Mouse (Mus musculus) liver, embryonic 14.5 days (tissue): ENCODE measurements around the gene Zscan2. TPM values are rescaled to one million over a fixed set of nuclear protein-coding genes. Genes with fewer than 3 reads are reported as not detected.

Experiments used
- ATAC-seq: fragments of 200-750 bp; cut with Nextera tagmentation; 2 replicates; pipeline ENCODE4 v1.8.0; 2017; ENCODE audit warnings: moderate number of reproducible peaks, mild to moderate bottlenecking, moderate library complexity; ENCODE audit not compliant: insufficient read depth
- DNase-seq, 3 experiments: peaks; one replicate each; pipeline ENCODE4 v3.0.0-alpha.2; 2012 to 2013; ENCODE audit warnings: low read depth in 3 of 3, low spot score in 3 of 3
- H3K27ac ChIP-seq: fragments of 300-500 bp; sonication (generic); 2 replicates; pipeline ENCODE4 v1.5.1; 2014; ENCODE audit warnings: moderate library complexity, mild to moderate bottlenecking, control low read depth, inconsistent platforms
- H3K27me3 ChIP-seq: fragments of 300-500 bp; sonication (generic); 2 replicates; pipeline ENCODE4 v1.6.1; 2014; ENCODE audit warnings: mild to moderate bottlenecking, low read length, moderate library complexity; ENCODE audit not compliant: control insufficient read depth, insufficient read depth
- H3K36me3 ChIP-seq: fragments of 300-500 bp; sonication (generic); replicated peaks from 2 replicates; pipeline ENCODE4 v1.6.1; 2014; ENCODE audit warnings: low read depth; ENCODE audit not compliant: control insufficient read depth, insufficient read depth
- H3K4me1 ChIP-seq, 2 experiments: fragments of 200-500 bp in 1 of 2; fragments of 300-500 bp in 1 of 2; sonication (generic) in 1 of 2; replicated peaks; 2 replicates each; pipeline ENCODE4 v1.6.1; 2012 to 2014; ENCODE audit warnings: antibody characterized with exemption in 1 of 2, inconsistent platforms in 1 of 2, low read length in 1 of 2; ENCODE audit not compliant: control insufficient read depth in 2 of 2, insufficient read depth in 2 of 2
- H3K4me2 ChIP-seq: fragments of 300-500 bp; sonication (generic); 2 replicates; pipeline ENCODE4 v1.6.1; 2014; ENCODE audit warnings: low read depth, mild to moderate bottlenecking, control low read depth, moderate library complexity
- H3K4me3 ChIP-seq, 2 experiments: fragments of 200-500 bp in 1 of 2; fragments of 300-500 bp in 1 of 2; sonication (generic) in 1 of 2; 2 replicates each; pipeline ENCODE4 v1.5.1; 2012 to 2014; ENCODE audit warnings: low read depth in 2 of 2, low read length in 2 of 2, mild to moderate bottlenecking in 2 of 2, control low read depth in 1 of 2, inconsistent platforms in 1 of 2, moderate library complexity in 1 of 2; ENCODE audit not compliant: insufficient read depth in 1 of 2
- H3K9ac ChIP-seq: fragments of 300-500 bp; sonication (generic); replicated peaks from 2 replicates; pipeline ENCODE4 v1.6.1; 2014; ENCODE audit warnings: mild to moderate bottlenecking, control low read depth, moderate library complexity
- H3K9me3 ChIP-seq: fragments of 300-500 bp; sonication (generic); 2 replicates; pipeline ENCODE4 v1.6.1; 2016; ENCODE audit warnings: low read length, mixed read lengths; ENCODE audit not compliant: control insufficient read depth
- CTCF ChIP-seq: IDR thresholded peaks from 2 replicates; pipeline ENCODE4 v1.5.1; 2016; ENCODE audit warnings: antibody characterized with exemption, low read depth, control low read depth
- EP300 ChIP-seq: IDR thresholded peaks from 2 replicates; pipeline ENCODE4 v1.6.1; 2016; ENCODE audit warnings: antibody characterized with exemption, low read depth
- WGBS: fragments of 180-500 bp; shearing (Covaris S2); extraction: QIAGEN DNeasy Blood & Tissue Kit; methylation state at CpG from one replicate; pipeline ENCODE4 v1.1.7; 2014; ENCODE audit not compliant: insufficient replicate concordance; 5-methylcytosine and 5-hydroxymethylcytosine counted together
- polyA plus RNA-seq, 2 experiments: library from polyadenylated mRNA; depleted of rRNA in 1 of 2; stranded (reverse) in 1 of 2; unstranded in 1 of 2; fragments of >200 nt; fragmentation: Nextera tagmentation in 1 of 2; extraction: Ambion mirVana in 1 of 2; gene quantifications; 2 replicates each; pipeline versions ENCODE4 v1.2.1 to v1.2.3; 2012 to 2014

Zscan2 gene
- polyA plus RNA-seq, 2 experiments, result 0.08 to 1.3 TPM

DNA sequence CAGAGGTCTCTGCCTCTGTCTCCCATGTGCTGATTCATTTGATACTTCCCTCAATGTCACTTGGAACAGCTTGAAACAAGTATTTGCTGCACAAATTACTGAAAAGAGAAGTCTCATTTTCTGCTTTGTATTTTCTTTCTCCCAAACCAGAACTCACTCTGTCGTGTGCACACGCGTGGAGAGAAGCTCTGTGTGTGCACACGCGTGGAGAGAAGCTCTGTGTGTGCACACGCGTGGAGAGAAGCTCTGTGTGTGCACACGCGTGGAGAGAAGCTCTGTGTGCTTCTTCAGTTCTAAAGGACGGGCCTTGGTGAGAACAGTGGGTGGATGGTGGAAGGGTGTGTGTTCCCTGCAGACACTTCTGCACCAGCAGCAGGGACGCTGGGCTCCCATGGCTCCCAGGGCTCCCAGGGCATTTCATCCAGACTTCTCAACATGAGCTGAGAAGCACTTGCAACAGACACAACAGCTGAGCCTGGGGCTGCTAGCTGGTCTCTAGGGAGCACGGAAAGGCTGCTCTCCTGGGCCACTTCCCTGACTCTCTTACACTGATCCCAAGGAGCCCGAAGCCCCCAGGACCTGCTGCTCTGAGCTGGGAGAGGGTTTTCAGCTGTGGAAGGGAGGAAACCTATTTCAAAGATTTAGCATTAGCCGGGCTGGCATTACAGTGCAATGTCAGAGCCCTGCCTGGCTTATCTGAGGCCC lies 34.2 kb downstream of the Zscan2 start:
- no peak for TF ChIP-seq CTCF
- no peak for TF ChIP-seq EP300
- 82% methylated on average over 14 of the region's 14 CpGs for WGBS

DNA sequence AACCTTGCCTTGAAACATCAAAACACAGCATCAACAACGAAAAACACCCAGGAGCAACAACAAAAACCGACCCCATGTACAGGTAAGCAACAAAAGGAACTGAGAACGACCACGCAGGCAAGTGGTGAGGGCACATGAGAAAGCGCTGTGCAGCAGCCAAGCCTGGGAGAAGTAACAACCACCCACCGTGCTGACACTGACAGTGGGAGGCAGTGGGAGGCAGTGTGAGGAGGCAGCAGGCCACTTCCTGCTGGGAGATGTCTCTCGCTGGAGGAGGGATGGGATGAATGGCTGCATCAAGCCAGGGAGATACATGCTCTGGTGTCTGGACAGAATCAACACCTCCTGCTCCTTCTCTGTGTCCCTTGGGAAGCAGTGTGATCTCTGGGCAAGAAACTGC lies 36.4 kb downstream of the Zscan2 start:
- H3K27ac ChIP-seq, result no peak overlapping the region
- H3K9ac ChIP-seq, result no peak overlapping the region

More for the DNA sequence above, 34.2 kb downstream of the Zscan2 start:
- H3K4me1 ChIP-seq, result no peaks in the 10 kb centered on the region
- no peak for ATAC-seq
- H3K4me2 ChIP-seq, result no peak overlapping the region
- no peak for DNase-seq
- H3K27me3 ChIP-seq, result no peaks in the 10 kb centered on the region
- no peaks in the 10 kb centered on the region for H3K9me3 ChIP-seq
- peaks cover 35% of the 10 kb centered on the region for H3K36me3 ChIP-seq
- H3K4me3 ChIP-seq, result no peak overlapping the region
- no peak overlapping the region for H3K27ac ChIP-seq
- H3K9ac ChIP-seq, result no peak overlapping the region

DNA sequence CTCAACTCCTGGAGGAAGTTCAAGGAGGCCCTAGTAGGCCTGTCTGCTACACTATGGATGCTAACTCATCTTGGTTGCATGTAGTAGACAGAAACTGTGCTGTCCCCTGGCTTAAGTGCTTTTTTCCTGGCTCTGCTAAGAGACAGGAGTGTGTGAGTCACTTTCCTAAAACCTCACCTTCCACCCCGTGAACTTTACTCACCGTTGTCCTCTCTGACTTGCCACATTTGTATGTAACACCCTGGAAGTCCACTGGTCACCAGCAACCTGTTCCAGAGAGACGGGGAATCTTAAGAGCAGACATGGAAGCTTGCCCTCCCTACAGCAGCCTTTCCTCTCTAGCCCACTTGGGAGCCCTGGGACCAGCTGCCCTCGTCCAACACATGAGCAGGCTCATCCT lies 37.0 kb downstream of the Zscan2 start:
- Histone ChIP-seq H3K4me3 (no peak overlapping the region), H3K9me3 (no peaks in the 10 kb centered on the region), H3K4me2 (no peak overlapping the region), H3K9ac (no peak overlapping the region), H3K27me3 (no peaks in the 10 kb centered on the region), H3K27ac (no peak overlapping the region), H3K36me3 (peaks cover 23% of the 10 kb centered on the region), H3K4me1 (peaks cover 3 to 6% of the 10 kb centered on the region in 2 experiments)
- 71% methylated on average over 4 of the region's 4 CpGs for WGBS
- ATAC-seq (no peak), DNase-seq (no peak)
- no peak for TF ChIP-seq EP300
- TF ChIP-seq CTCF, result no peak

More for the DNA sequence above, 36.4 kb downstream of the Zscan2 start:
- H3K27me3 ChIP-seq, result no peaks in the 10 kb centered on the region
- peaks cover 27% of the 10 kb centered on the region for H3K36me3 ChIP-seq
- H3K4me2 ChIP-seq, result no peak overlapping the region
- TF ChIP-seq CTCF (no peak), EP300 (no peak)
- DNase-seq, result no peak
- no peak overlapping the region for H3K4me3 ChIP-seq
- 78% methylated on average over 7 of the region's 7 CpGs for WGBS
- H3K4me1 ChIP-seq, result peaks cover 3 to 6% of the 10 kb centered on the region in 2 experiments
- H3K9me3 ChIP-seq, result no peaks in the 10 kb centered on the region
- ATAC-seq, result no peak

DNA sequence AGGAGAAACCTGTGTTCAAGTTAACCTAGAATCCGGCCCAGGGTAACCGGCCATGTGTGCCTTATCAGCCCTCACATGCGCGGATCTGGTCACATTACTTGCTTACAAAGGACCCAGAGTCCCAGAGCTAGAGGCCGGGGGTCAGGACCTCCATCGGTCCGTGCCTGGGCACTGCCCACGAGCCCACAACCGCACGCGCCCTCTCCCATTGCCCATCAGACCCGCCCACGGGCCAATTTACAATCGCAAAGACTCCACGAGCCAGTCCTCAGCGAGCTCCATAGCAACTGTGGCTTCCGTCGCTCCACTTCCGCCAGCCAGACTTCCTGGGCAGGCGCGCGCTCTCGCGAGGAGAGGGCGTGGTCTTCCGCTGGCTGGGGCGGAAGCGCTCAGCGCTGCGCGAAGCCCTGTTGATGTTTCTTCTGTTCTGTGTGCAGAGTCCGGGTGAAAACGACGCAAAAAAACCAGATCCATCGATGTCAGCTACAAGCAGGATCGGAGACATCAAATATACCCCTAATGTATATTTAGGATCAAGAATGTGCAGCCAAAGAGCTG lies 40.3 kb downstream of the Zscan2 start, which contains the start of gene Wdr73:
Gene Wdr73 (minus strand): TSS at position 326 of the 558 bp plus-strand sequence.
- peak within 1 kb of the TSS; percentile 79 to 83 for H3K4me3 ChIP-seq
- peaks cover 6% of the 10 kb centered on the region; the same call in 1 of the 2 replicates for H3K36me3 ChIP-seq
- H3K27me3 ChIP-seq, result no peaks in the 10 kb centered on the region
- peak; percentile 82 to 86 (median 83) for DNase-seq
- peak; percentile 94 for ATAC-seq
- under 1% methylated on average over 36 of the region's 36 CpGs for WGBS
- H3K9ac ChIP-seq, result peak within 1 kb of the TSS; percentile 72
- H3K4me2 ChIP-seq, result peak within 1 kb of the TSS; percentile 98
- H3K27ac ChIP-seq, result peak within 1 kb of the TSS; percentile 88
- no peaks in the 10 kb centered on the region for H3K9me3 ChIP-seq
- peak; percentile 17; the same call in 1 of the 2 replicates for TF ChIP-seq EP300
- TF ChIP-seq CTCF, result no peak
- peaks cover 3 to 6% of the 10 kb centered on the region in 2 experiments for H3K4me1 ChIP-seq

DNA sequence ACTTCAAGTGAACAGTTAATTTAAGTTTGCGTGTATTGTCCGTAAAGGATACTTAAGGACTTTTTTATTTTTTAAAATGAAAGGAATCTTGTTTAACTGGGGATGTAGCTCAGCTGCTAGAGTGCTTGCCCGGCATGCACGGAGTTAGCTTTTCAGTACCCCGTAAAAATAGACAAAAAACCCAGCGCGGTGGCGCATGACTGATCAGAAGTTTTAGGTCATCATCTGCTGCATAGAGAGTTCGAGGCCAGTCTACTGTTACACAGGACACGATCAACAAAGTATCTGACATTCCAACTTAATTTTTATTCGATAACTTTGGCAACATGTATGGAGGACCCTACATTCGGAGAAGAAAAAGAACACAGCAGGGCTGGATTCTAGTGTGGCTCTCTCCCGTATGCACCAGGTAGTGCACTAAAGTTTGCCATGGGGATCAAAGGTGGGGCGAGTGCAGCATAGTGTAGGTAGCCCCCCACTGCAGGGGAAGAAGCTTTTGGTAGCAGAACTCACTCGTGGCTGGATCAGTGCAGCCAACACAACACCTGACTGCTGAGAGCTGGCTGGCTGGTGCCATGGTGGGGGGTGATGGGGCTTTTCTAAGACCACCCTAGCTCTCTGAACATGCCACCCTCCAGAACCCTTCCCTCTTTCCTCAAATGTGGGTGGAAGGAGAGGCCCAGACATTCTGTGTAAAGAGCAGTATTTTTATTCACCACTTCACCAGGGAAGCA lies 41.0 kb downstream of the Zscan2 start:
- Histone ChIP-seq H3K9me3 (no peaks in the 10 kb centered on the region), H3K4me3 (peak overlapping the region; percentile 49 to 83), H3K36me3 (peaks cover 6% of the 10 kb centered on the region; the same call in 1 of the 2 replicates), H3K4me1 (peaks cover 3 to 6% of the 10 kb centered on the region in 2 experiments), H3K4me2 (peak overlapping the region; percentile 98), H3K9ac (peak overlapping the region; percentile 72), H3K27me3 (no peaks in the 10 kb centered on the region), H3K27ac (peak overlapping the region; percentile 88)
- DNase-seq (no peak), ATAC-seq (peak; percentile 26; the same call in 1 of the 2 replicates)
- TF ChIP-seq CTCF (no peak), EP300 (no peak)
- 27% methylated on average over 15 of the region's 15 CpGs for WGBS
